Mouse (Mus musculus): Measurements from ENCODE around the gene Tsc1.

GRCm38 (mm10) chr2:28723912-28724311 lies 82.9 kb downstream of the Tsc1 start:
- TF ChIP-seq EP300 (IDR thresholded peaks at IDR 0.05; ENCODE audit: low read depth): no peak
- no peak for TF ChIP-seq CTCF (IDR thresholded peaks at IDR 0.05; ENCODE audit: low read depth)

Data from liver, postnatal 0 days (tissue).